Mouse (Mus musculus): Measurements from ENCODE around the gene Ccdc115.

GRCm38 (mm10) chr1:34469801-34470200 is 30.3 kb upstream of the Ccdc115 start:
- TF ChIP-seq POLR2A (IDR thresholded peaks at IDR 0.05; ENCODE audit: borderline replicate concordance, low read depth, low read length): no peak
- TF ChIP-seq CTCF (IDR thresholded peaks at IDR 0.05; ENCODE audit: low read depth, low read length): no peak

Data from bone marrow macrophage, adult 2 months (primary cell).